Mouse (Mus musculus): ENCODE data around the gene Zfp72.
A peak's percentile ranks its signal among the peaks of the same experiment; 100 is the strongest.

DNA sequence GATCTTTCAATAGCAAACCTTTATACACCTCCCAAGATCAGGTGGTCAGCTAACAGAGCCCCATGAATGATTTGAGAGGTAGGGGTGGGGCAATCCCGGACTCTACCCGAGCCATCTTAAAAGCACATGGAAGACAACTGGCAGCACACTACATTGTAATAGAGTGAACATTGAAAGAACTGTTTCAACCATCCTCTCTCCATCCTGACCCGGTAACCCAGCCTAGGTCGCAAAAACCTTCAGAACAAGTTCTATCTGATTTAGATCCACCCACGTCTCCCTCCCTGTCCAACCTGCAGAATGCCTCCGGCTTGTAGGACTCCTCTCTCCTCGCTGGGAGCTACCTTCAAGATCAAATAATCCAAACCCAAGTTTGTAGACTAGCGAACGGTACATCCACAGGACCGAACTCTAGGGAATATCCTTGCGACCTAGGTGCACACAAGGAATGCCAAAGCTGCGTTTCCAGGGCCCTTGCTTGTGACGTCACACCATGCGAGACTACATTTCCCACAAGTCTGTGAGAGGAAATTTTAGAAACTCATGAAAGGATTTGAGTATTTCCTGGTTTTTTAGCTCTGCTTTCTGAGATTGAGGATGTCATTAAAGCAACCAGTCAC, at the start of gene Zfp72:
- TF ChIP-seq JUND (IDR thresholded peaks at IDR 0.05; ENCODE audit: low read depth, low read length): no peak
- no peak for TF ChIP-seq MAZ (IDR thresholded peaks at IDR 0.05; ENCODE audit: low read depth, low read length)
- peak; percentile 46; a peak in 2 of 4 replicates for TF ChIP-seq POLR2A (IDR thresholded peaks at IDR 0.05; ENCODE audit: control insufficient read depth in 1 of 2, insufficient read depth in 1 of 2, low read depth in 1 of 2, low read length in 2 of 2, poor library complexity in 1 of 2)
- peak; percentile 88 for TF ChIP-seq ELF1 (IDR thresholded peaks at IDR 0.05; ENCODE audit: low read depth, low read length)
- no peak for TF ChIP-seq E2F4 (IDR thresholded peaks at IDR 0.05; ENCODE audit: borderline replicate concordance, low read depth, low read length)
- TF ChIP-seq MXI1 (IDR thresholded peaks at IDR 0.05; ENCODE audit: low read depth, low read length): peak; percentile 82
